30 mouse cellular contexts compared by ENCODE assay signal in genomic region chr5:115662658-115663057, GRCm38 (mm10). TPM values are rescaled to one million over a fixed set of nuclear protein-coding genes. Genes with fewer than 3 reads are reported as not detected.
DNase-seq lines count a peak whose midpoint lies in the region; ATAC-seq and TF ChIP-seq lines count a peak whose summit lies in the region.
"Had no signal": no experiment of that assay in that cellular context is flagged by ENCODE, and none has a peak within 500 bp of the region (broad histone marks: within the 10 kb centered on the region; RNA-seq: fewer than 3 reads in every experiment).

No protein-coding gene starts in this region.

- no peak for TF ChIP-seq EP300 in lung, postnatal 0 days (IDR thresholded peaks at IDR 0.05)

- no peak overlapping the region for H3K4me3 ChIP-seq in heart, embryonic 11.5 days (ENCODE audit: low read depth, low read length)
- no peak overlapping the region for H3K4me3 ChIP-seq in heart, embryonic 16.5 days (ENCODE audit: low read length)
- no peak overlapping the region for H3K4me3 ChIP-seq in lung, postnatal 0 days (ENCODE audit: low read depth, low read length)
- H3K4me3 ChIP-seq: embryonic facial prominence, embryonic 12.5 days; forebrain, embryonic 15.5 days; gastrocnemius, adult 2 months; hindbrain, embryonic 13.5 days; limb, embryonic 10.5 days; limb, embryonic 15.5 days; liver, embryonic 15.5 days; midbrain, embryonic 10.5 days; midbrain, embryonic 15.5 days; neural tube, embryonic 15.5 days had no signal

- no peak for TF ChIP-seq CTCF in lung, postnatal 0 days (IDR thresholded peaks at IDR 0.05)

- 0 out of 2 replicates have a peak, but pooled peaks cover 2% of the 10 kb centered on the region for H3K4me1 ChIP-seq in heart, embryonic 11.5 days (ENCODE audit: control insufficient read depth, insufficient read depth, low read length)
- H3K4me1 ChIP-seq in heart, embryonic 16.5 days (ENCODE audit: control insufficient read depth, insufficient read depth, low read length): no peaks in the 10 kb centered on the region
- no peaks in the 10 kb centered on the region for H3K4me1 ChIP-seq in lung, postnatal 0 days (ENCODE audit: insufficient read depth, low read depth, low read length)
- H3K4me1 ChIP-seq: embryonic facial prominence, embryonic 12.5 days; limb, embryonic 15.5 days; liver, embryonic 15.5 days had no signal

- H3K4me2 ChIP-seq in heart, embryonic 11.5 days: peak overlapping the region; percentile 40
- peak overlapping the region; percentile 37; the same call in 1 of the 2 replicates for H3K4me2 ChIP-seq in heart, embryonic 16.5 days (ENCODE audit: low read depth, low read length)
- no peak overlapping the region for H3K4me2 ChIP-seq in lung, postnatal 0 days (replicated peaks; ENCODE audit: low read depth, low read length)
- H3K4me2 ChIP-seq: embryonic facial prominence, embryonic 12.5 days; forebrain, embryonic 15.5 days; hindbrain, embryonic 13.5 days; limb, embryonic 15.5 days; liver, embryonic 15.5 days; midbrain, embryonic 15.5 days; neural tube, embryonic 15.5 days had no signal

- whole genome bisulfite sequencing in heart, embryonic 11.5 days (ENCODE audit: insufficient replicate concordance): 43% methylated on average over 22 of the region's 22 CpGs
- WGBS in heart, embryonic 16.5 days: 28% methylated on average over 22 of the region's 22 CpGs
- whole genome bisulfite sequencing in lung, postnatal 0 days: 28% methylated on average over 22 of the region's 22 CpGs

- no peaks in the 10 kb centered on the region for H3K9me3 ChIP-seq in heart, embryonic 11.5 days (replicated peaks; ENCODE audit: control insufficient read depth, low read length)
- no peaks in the 10 kb centered on the region for H3K9me3 ChIP-seq in heart, embryonic 16.5 days (replicated peaks; ENCODE audit: control insufficient read depth, low read length)
- H3K9me3 ChIP-seq in lung, postnatal 0 days (ENCODE audit: low read length): no peaks in the 10 kb centered on the region
- H3K9me3 ChIP-seq: embryonic facial prominence, embryonic 12.5 days; forebrain, embryonic 15.5 days; hindbrain, embryonic 13.5 days; limb, embryonic 10.5 days; limb, embryonic 15.5 days; liver, embryonic 15.5 days; midbrain, embryonic 10.5 days; midbrain, embryonic 15.5 days; neural tube, embryonic 15.5 days had no signal

- H3K27ac ChIP-seq in heart, embryonic 11.5 days (ENCODE audit: low read depth, low read length): no peak overlapping the region
- no peak overlapping the region for H3K27ac ChIP-seq in heart, embryonic 16.5 days (ENCODE audit: low read length)
- H3K27ac ChIP-seq in lung, postnatal 0 days (ENCODE audit: low read length): no peak overlapping the region
- H3K27ac ChIP-seq: embryonic facial prominence, embryonic 12.5 days; forebrain, embryonic 15.5 days; gastrocnemius, adult 2 months; hindbrain, embryonic 13.5 days; limb, embryonic 10.5 days; limb, embryonic 15.5 days; liver, embryonic 15.5 days; midbrain, embryonic 10.5 days; midbrain, embryonic 15.5 days; neural tube, embryonic 15.5 days had no signal

- DNase-seq in adrenal gland, postnatal 14 days: peak; percentile 14
- no peak for DNase-seq in adrenal gland, postnatal 10 days
- DNase-seq in heart, postnatal 10 days: no peak
- DNase-seq in heart, adult 8-10 months (ENCODE audit: low spot score): no peak
- peak; percentile 35 for DNase-seq in lung, postnatal 0 days (ENCODE audit: low spot score)
- no peak for DNase-seq in lung, adult 18-20 months
- DNase-seq: adrenal gland, adult 2 months; cerebellum, adult 11-12 months; cerebellum, adult 9-11 months; embryo, embryonic 11 days; gastrocnemius, adult 2 months; gastrocnemius, postnatal 36 days; kidney, adult 11 months; kidney, postnatal 14 days; layer of hippocampus, adult 9-11 months; right cerebral cortex, adult 18-20 months; spleen, adult 18-20 months; thymus, postnatal 14 days had no signal

- intact Hi-C loops in heart, postnatal 10 days (cut with DNase I): no loop called here

- 0 out of 2 replicates have a peak, but pooled peaks cover 2% of the 10 kb centered on the region for H3K27me3 ChIP-seq in heart, embryonic 11.5 days (ENCODE audit: control insufficient read depth, insufficient read depth, low read length)
- no peaks in the 10 kb centered on the region for H3K27me3 ChIP-seq in heart, embryonic 16.5 days (ENCODE audit: control insufficient read depth, insufficient read depth, low read length)
- H3K27me3 ChIP-seq in lung, postnatal 0 days (replicated peaks; ENCODE audit: insufficient read depth, low read length): no peaks in the 10 kb centered on the region
- H3K27me3 ChIP-seq: forebrain, embryonic 15.5 days; hindbrain, embryonic 13.5 days; liver, embryonic 15.5 days; midbrain, embryonic 15.5 days; neural tube, embryonic 15.5 days had no signal

- ATAC-seq in heart, embryonic 11.5 days (replicated peaks; ENCODE audit: insufficient number of reproducible peaks, low FRiP score, low TSS enrichment): no peak; the same call in 1 of the 2 replicates
- peak; percentile 52 for ATAC-seq in heart, embryonic 16.5 days (replicated peaks; ENCODE audit: extremely low read depth, insufficient read depth, low FRiP score)
- ATAC-seq in lung, postnatal 0 days: peak; percentile 69
- ATAC-seq: activated CD4-positive, CD25-positive, alpha-beta regulatory T cell, adult 4 months; forebrain, embryonic 15.5 days; midbrain, embryonic 15.5 days had no signal

- no peak overlapping the region for H3K9ac ChIP-seq in heart, embryonic 11.5 days (ENCODE audit: low read depth, low read length)
- no peak overlapping the region for H3K9ac ChIP-seq in heart, embryonic 16.5 days (ENCODE audit: low read length)
- H3K9ac ChIP-seq in lung, postnatal 0 days (replicated peaks; ENCODE audit: low read depth): no peak overlapping the region
- H3K9ac ChIP-seq: embryonic facial prominence, embryonic 12.5 days; forebrain, embryonic 15.5 days; hindbrain, embryonic 13.5 days; limb, embryonic 15.5 days; liver, embryonic 15.5 days; midbrain, embryonic 15.5 days; neural tube, embryonic 15.5 days had no signal

- H3K36me3 ChIP-seq in heart, embryonic 11.5 days (ENCODE audit: control insufficient read depth, insufficient read depth, low read length): no peaks in the 10 kb centered on the region
- no peaks in the 10 kb centered on the region for H3K36me3 ChIP-seq in heart, embryonic 16.5 days (ENCODE audit: control insufficient read depth, insufficient read depth)
- H3K36me3 ChIP-seq in lung, postnatal 0 days (ENCODE audit: insufficient read depth, low read length): no peaks in the 10 kb centered on the region
- H3K36me3 ChIP-seq: embryonic facial prominence, embryonic 12.5 days; forebrain, embryonic 15.5 days; limb, embryonic 10.5 days; limb, embryonic 15.5 days; liver, embryonic 15.5 days; midbrain, embryonic 10.5 days had no signal

RNA-seq across cellular contexts. Expression of gene Rab35, which starts 30.9 kb away (rescaled TPM):
- 55.3 and 59.5 TPM in 2 replicates for total RNA-seq in adrenal gland, postnatal 14 days (2021)
- 10 to 100 TPM; 54.0 to 57.2 TPM for total RNA-seq in adrenal gland, postnatal 10 days (2021)
- polyA plus RNA-seq in heart, embryonic 11.5 days (2014; fragmentation: Nextera tagmentation; extraction: Ambion mirVana): 19.2 and 20.1 TPM in 2 replicates
- 10 to 100 TPM; 51.0 to 52.2 TPM for total RNA-seq in heart, postnatal 10 days (2021)
- polyA plus RNA-seq in heart, embryonic 16.5 days (2015; fragmentation: Nextera tagmentation; extraction: Ambion mirVana): 11.0 and 17.5 TPM in 2 replicates
- total RNA-seq in heart, adult 8-10 months (2022): 10 to 100 TPM; 42.0 to 48.0 (median 44.0) TPM
- 19.5 and 20.1 TPM in 2 replicates for polyA plus RNA-seq in lung, postnatal 0 days (2015; fragmentation: Nextera tagmentation; extraction: Ambion mirVana)

Comparison
In these comparisons a context has a peak if more than half of its experiments do, and no peak if none do; other contexts are left out.
1. DNase-seq: peak in adrenal gland, postnatal 14 days (single experiment) and lung, postnatal 0 days (single experiment); none in adrenal gland, postnatal 10 days (single experiment), heart, postnatal 10 days (0 of 2), heart, adult 8-10 months (single experiment) and lung, adult 18-20 months (0 of 2).